Mouse (Mus musculus): ENCODE measurements around the gene Tspyl4. TPM values are rescaled to one million over a fixed set of nuclear protein-coding genes. Genes with fewer than 3 reads are reported as not detected.
A peak's percentile ranks its signal among the peaks of the same experiment; 100 is the strongest.
"Not testable (repeated sequence)": the region's sequence is repeated elsewhere in the genome, so short reads cannot be mapped to it uniquely, and the experiment has no call there.

Tspyl4 gene
- polyA plus RNA-seq (2014; fragmentation: Nextera tagmentation; extraction: Ambion mirVana), result 8.1 and 10.0 TPM in 2 replicates

DNA sequence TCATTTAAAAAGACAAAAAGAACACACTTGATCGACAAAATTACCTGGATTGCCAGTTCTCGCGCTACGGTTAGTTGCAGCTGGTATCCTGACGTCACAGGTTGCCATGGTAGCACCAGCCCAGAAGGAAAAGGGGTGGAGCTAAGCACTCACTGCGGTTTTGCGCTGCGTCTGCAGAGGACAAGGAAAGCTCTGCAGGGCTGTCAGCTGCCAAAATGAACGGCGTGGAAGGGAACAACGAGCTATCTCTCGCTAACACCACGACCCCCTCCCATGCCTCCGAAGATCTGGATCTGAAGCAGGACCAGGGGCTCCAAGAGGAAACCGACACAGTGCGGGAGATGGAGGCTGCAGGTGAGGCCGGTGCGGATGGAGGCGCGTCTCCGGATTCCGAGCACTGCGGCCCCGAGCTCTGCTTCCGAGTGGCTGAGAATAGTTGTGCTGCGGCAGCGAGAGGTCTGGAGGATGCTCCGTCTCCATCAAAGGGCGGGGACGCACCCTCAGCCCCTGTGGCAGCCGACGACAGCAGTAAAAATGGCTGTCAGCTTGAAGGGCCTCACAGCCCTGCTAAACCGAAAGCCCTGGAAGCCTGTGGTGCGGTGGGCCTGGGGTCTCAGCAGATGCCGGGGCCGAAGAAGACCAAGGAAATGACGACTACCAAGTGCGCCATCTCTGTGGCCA lies at the start of gene Tspyl4:
Gene Tspyl4 (plus strand): TSS at position 144 of the 681 bp plus-strand sequence.
- Histone ChIP-seq H3K27me3 (replicated peaks; ENCODE audit: control insufficient read depth, insufficient read depth, low read length) (no peaks in the 10 kb centered on the region), H3K27ac (ENCODE audit: low read depth) (peak within 1 kb of the TSS; percentile 74), H3K36me3 (ENCODE audit: control insufficient read depth, insufficient read depth, low read length) (0 out of 2 replicates have a peak, but pooled peaks cover 2% of the 10 kb centered on the region), H3K4me1 (replicated peaks; ENCODE audit: control insufficient read depth, insufficient read depth, low read length) (0 out of 2 replicates have a peak, but pooled peaks cover 8% of the 10 kb centered on the region), H3K9me3 (ENCODE audit: control insufficient read depth, low read length) (no peaks in the 10 kb centered on the region), H3K4me3 (ENCODE audit: low read depth, low read length) (peak within 1 kb of the TSS; percentile 75), H3K9ac (ENCODE audit: low read length) (peak within 1 kb of the TSS; percentile 59), H3K4me2 (ENCODE audit: low read length) (peak within 1 kb of the TSS; percentile 69)
- peak; percentile 98 for ATAC-seq (replicated peaks; ENCODE audit: low FRiP score, low TSS enrichment, low read depth)
- peak; percentile 94 for DNase-seq (ENCODE audit: low spot score)
- WGBS, result under 1% methylated on average over 38 of the region's 38 CpGs

- ATAC-seq (replicated peaks; ENCODE audit: low FRiP score, low TSS enrichment, low read depth), result no peak
- Histone ChIP-seq H3K4me1 (replicated peaks; ENCODE audit: control insufficient read depth, insufficient read depth, low read length) (0 out of 2 replicates have a peak, but pooled peaks cover 4% of the 10 kb centered on the region), H3K4me3 (ENCODE audit: low read depth, low read length) (no peak overlapping the region), H3K36me3 (ENCODE audit: control insufficient read depth, insufficient read depth, low read length) (no peaks in the 10 kb centered on the region), H3K9me3 (ENCODE audit: control insufficient read depth, low read length) (no peaks in the 10 kb centered on the region), H3K27ac (ENCODE audit: low read depth) (no peak overlapping the region), H3K27me3 (replicated peaks; ENCODE audit: control insufficient read depth, insufficient read depth, low read length) (no peaks in the 10 kb centered on the region), H3K9ac (ENCODE audit: low read length) (no peak overlapping the region), H3K4me2 (ENCODE audit: low read length) (no peak overlapping the region)
- WGBS, result 35% methylated on average over 3 of the region's 3 CpGs
- no peak for DNase-seq (ENCODE audit: low spot score)
Measured at GRCm38 (mm10) chr10:34247757-34248156, 49.5 kb upstream of the Tspyl4 start.

GRCm38 (mm10) chr10:34249594-34249993 lies 47.6 kb upstream of the Tspyl4 start:
- Histone ChIP-seq H3K4me3 (ENCODE audit: low read depth, low read length) (no peak overlapping the region), H3K4me2 (ENCODE audit: low read length) (no peak overlapping the region), H3K9ac (ENCODE audit: low read length) (no peak overlapping the region), H3K27me3 (replicated peaks; ENCODE audit: control insufficient read depth, insufficient read depth, low read length) (no peaks in the 10 kb centered on the region), H3K36me3 (ENCODE audit: control insufficient read depth, insufficient read depth, low read length) (no peaks in the 10 kb centered on the region), H3K27ac (ENCODE audit: low read depth) (no peak overlapping the region), H3K4me1 (replicated peaks; ENCODE audit: control insufficient read depth, insufficient read depth, low read length) (0 out of 2 replicates have a peak, but pooled peaks cover 4% of the 10 kb centered on the region), H3K9me3 (ENCODE audit: control insufficient read depth, low read length) (no peaks in the 10 kb centered on the region)
- DNase-seq (ENCODE audit: low spot score) (no peak), ATAC-seq (replicated peaks; ENCODE audit: low FRiP score, low TSS enrichment, low read depth) (no peak)
- 42% methylated on average over 2 of the region's 2 CpGs for WGBS

GRCm38 (mm10) chr10:34252833-34253232 lies 44.4 kb upstream of the Tspyl4 start:
- H3K4me1 ChIP-seq (replicated peaks; ENCODE audit: control insufficient read depth, insufficient read depth, low read length); H3K4me2 ChIP-seq (ENCODE audit: low read length): not testable (repeated sequence)

DNA sequence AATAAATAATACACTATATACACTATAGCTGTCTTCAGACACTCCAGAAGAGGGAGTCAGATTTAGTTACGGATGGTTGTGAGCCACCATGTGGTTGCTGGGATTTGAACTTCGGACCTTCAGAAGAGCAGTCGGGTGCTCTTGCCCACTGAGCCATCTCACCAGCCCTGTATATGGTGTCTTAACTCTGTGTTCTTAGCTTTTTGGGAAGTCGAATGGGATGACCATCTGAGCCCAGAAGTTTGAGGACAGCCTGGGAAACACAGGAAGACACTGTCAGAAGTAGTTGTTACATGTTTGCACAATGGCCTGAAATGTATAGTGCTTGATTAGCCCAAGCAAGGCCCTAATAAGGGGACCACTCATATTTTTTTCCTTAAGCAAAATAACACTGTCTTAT lies 32.1 kb upstream of the Tspyl4 start:
- no peaks in the 10 kb centered on the region for H3K4me1 ChIP-seq (replicated peaks; ENCODE audit: control insufficient read depth, insufficient read depth, low read length)

More at GRCm38 (mm10) chr10:34252833-34253232, 44.4 kb upstream of the Tspyl4 start:
- DNase-seq (ENCODE audit: low spot score); H3K4me3 ChIP-seq (ENCODE audit: low read depth, low read length); ATAC-seq (replicated peaks; ENCODE audit: low FRiP score, low TSS enrichment, low read depth); H3K27ac ChIP-seq (ENCODE audit: low read depth); H3K9ac ChIP-seq (ENCODE audit: low read length); H3K9me3 ChIP-seq (ENCODE audit: control insufficient read depth, low read length); H3K36me3 ChIP-seq (ENCODE audit: control insufficient read depth, insufficient read depth, low read length); H3K27me3 ChIP-seq (replicated peaks; ENCODE audit: control insufficient read depth, insufficient read depth, low read length): not testable (repeated sequence)
- 91% methylated on average over 9 of the region's 9 CpGs for WGBS

GRCm38 (mm10) chr10:34267312-34268070 lies 29.8 kb upstream of the Tspyl4 start:
- H3K36me3 ChIP-seq (ENCODE audit: control insufficient read depth, insufficient read depth, low read length), result no peaks in the 10 kb centered on the region
- ATAC-seq (replicated peaks; ENCODE audit: low FRiP score, low TSS enrichment, low read depth), result no peak
- DNase-seq (ENCODE audit: low spot score), result no peak
- H3K4me2 ChIP-seq (ENCODE audit: low read length), result no peak overlapping the region
- no peak overlapping the region for H3K9ac ChIP-seq (ENCODE audit: low read length)
- H3K4me1 ChIP-seq (replicated peaks; ENCODE audit: control insufficient read depth, insufficient read depth, low read length), result no peaks in the 10 kb centered on the region
- 73% methylated on average over 5 of the region's 5 CpGs for WGBS
- no peaks in the 10 kb centered on the region for H3K9me3 ChIP-seq (ENCODE audit: control insufficient read depth, low read length)
- no peak overlapping the region for H3K4me3 ChIP-seq (ENCODE audit: low read depth, low read length)
- H3K27ac ChIP-seq (ENCODE audit: low read depth), result no peak overlapping the region
- H3K27me3 ChIP-seq (replicated peaks; ENCODE audit: control insufficient read depth, insufficient read depth, low read length), result no peaks in the 10 kb centered on the region

More for the DNA sequence above, 32.1 kb upstream of the Tspyl4 start:
- Histone ChIP-seq H3K4me2 (ENCODE audit: low read length) (no peak overlapping the region), H3K4me3 (ENCODE audit: low read depth, low read length) (no peak overlapping the region), H3K27me3 (replicated peaks; ENCODE audit: control insufficient read depth, insufficient read depth, low read length) (no peaks in the 10 kb centered on the region), H3K9me3 (ENCODE audit: control insufficient read depth, low read length) (no peaks in the 10 kb centered on the region), H3K27ac (ENCODE audit: low read depth) (no peak overlapping the region), H3K9ac (ENCODE audit: low read length) (no peak overlapping the region), H3K36me3 (ENCODE audit: control insufficient read depth, insufficient read depth, low read length) (no peaks in the 10 kb centered on the region)
- 87% methylated on average over 4 of the region's 4 CpGs for WGBS
- DNase-seq (ENCODE audit: low spot score), result no peak
- ATAC-seq (replicated peaks; ENCODE audit: low FRiP score, low TSS enrichment, low read depth), result no peak

DNA sequence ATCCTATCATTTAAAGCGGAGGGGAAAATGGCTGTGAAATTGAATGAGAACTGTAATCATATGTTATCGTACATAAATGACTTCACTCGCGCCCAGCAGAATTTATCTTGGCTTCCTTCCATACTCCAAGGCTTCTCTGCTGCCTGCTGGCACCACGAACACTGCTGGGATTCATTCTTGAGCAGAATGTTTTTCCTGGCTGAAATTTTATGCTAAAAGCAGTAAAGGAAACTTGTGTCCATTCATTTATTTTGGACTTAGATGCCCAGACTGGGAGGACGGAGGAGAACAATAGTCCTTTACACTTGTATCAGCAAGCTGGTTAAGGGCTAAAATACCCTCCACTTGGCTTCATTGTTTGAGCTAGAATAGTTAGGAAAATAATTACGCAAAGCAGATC lies 25.6 kb upstream of the Tspyl4 start:
- WGBS, result 65% methylated on average over 7 of the region's 7 CpGs
- no peak for ATAC-seq (replicated peaks; ENCODE audit: low FRiP score, low TSS enrichment, low read depth)
- no peaks in the 10 kb centered on the region for H3K4me1 ChIP-seq (replicated peaks; ENCODE audit: control insufficient read depth, insufficient read depth, low read length)
- no peaks in the 10 kb centered on the region for H3K27me3 ChIP-seq (replicated peaks; ENCODE audit: control insufficient read depth, insufficient read depth, low read length)
- no peak overlapping the region for H3K9ac ChIP-seq (ENCODE audit: low read length)
- H3K4me2 ChIP-seq (ENCODE audit: low read length), result no peak overlapping the region
- no peak overlapping the region for H3K4me3 ChIP-seq (ENCODE audit: low read depth, low read length)
- H3K27ac ChIP-seq (ENCODE audit: low read depth), result no peak overlapping the region
- H3K36me3 ChIP-seq (ENCODE audit: control insufficient read depth, insufficient read depth, low read length), result no peaks in the 10 kb centered on the region
- H3K9me3 ChIP-seq (ENCODE audit: control insufficient read depth, low read length), result no peaks in the 10 kb centered on the region
- no peak for DNase-seq (ENCODE audit: low spot score)

- 25% methylated on average over 13 of the region's 13 CpGs for WGBS
- Histone ChIP-seq H3K9ac (ENCODE audit: low read length) (no peak overlapping the region), H3K27ac (ENCODE audit: low read depth) (no peak overlapping the region), H3K4me3 (ENCODE audit: low read depth, low read length) (peak overlapping the region; percentile 10; the same call in 1 of the 2 replicates), H3K27me3 (replicated peaks; ENCODE audit: control insufficient read depth, insufficient read depth, low read length) (no peaks in the 10 kb centered on the region), H3K36me3 (ENCODE audit: control insufficient read depth, insufficient read depth, low read length) (peaks cover 4% of the 10 kb centered on the region; the same call in 1 of the 2 replicates), H3K4me1 (replicated peaks; ENCODE audit: control insufficient read depth, insufficient read depth, low read length) (peaks cover 18% of the 10 kb centered on the region), H3K4me2 (ENCODE audit: low read length) (peak overlapping the region; percentile 91), H3K9me3 (ENCODE audit: control insufficient read depth, low read length) (no peaks in the 10 kb centered on the region)
- DNase-seq (ENCODE audit: low spot score) (no peak), ATAC-seq (replicated peaks; ENCODE audit: low FRiP score, low TSS enrichment, low read depth) (no peak)
Measured at GRCm38 (mm10) chr10:34280591-34281175, 16.6 kb upstream of the Tspyl4 start.
